Mouse (Mus musculus): ENCODE measurements around the gene Nos1ap.

- TF ChIP-seq CTCF (conservative IDR thresholded peaks at IDR 0.05; ENCODE audit: insufficient read depth, insufficient read length, low read depth, low read length) (no peak), POLR2A (IDR thresholded peaks at IDR 0.05; ENCODE audit: low read depth, low read length) (no peak)
Measured at GRCm38 (mm10) chr1:170445458-170445857, 144.2 kb downstream of the Nos1ap start.
